Mouse (Mus musculus) liver, embryonic 11.5 days (tissue): ENCODE measurements around the gene Plch1. TPM values are rescaled to one million over a fixed set of nuclear protein-coding genes. Genes with fewer than 3 reads are reported as not detected.

Experiments
- ATAC-seq: fragments of 200-750 bp; cut with Nextera tagmentation; replicated peaks from 2 replicates; pipeline ENCODE4 v1.8.0; 2017; ENCODE audit warnings: moderate number of reproducible peaks, mild to moderate bottlenecking, moderate TSS enrichment, moderate library complexity; ENCODE audit not compliant: low FRiP score
- DNase-seq: peaks from one replicate; pipeline ENCODE4 v3.0.0-alpha.2; 2017; ENCODE audit warnings: low spot score
- H3K27ac ChIP-seq: fragments of 300-500 bp; sonication (generic); 2 replicates; pipeline ENCODE4 v1.5.1; 2014; ENCODE audit warnings: mild to moderate bottlenecking, low read depth, low read length, control low read depth
- H3K27me3 ChIP-seq: fragments of 300-500 bp; sonication (generic); replicated peaks from 2 replicates; pipeline ENCODE4 v1.6.1; 2014; ENCODE audit warnings: low read length, mixed read lengths; ENCODE audit not compliant: control insufficient read depth, insufficient read depth
- H3K36me3 ChIP-seq: fragments of 300-500 bp; sonication (generic); 2 replicates; pipeline ENCODE4 v1.6.1; 2014; ENCODE audit warnings: mild to moderate bottlenecking, low read length, moderate library complexity, mixed read lengths; ENCODE audit not compliant: control insufficient read depth, insufficient read depth
- H3K4me1 ChIP-seq: fragments of 300-500 bp; sonication (generic); replicated peaks from 2 replicates; pipeline ENCODE4 v1.6.1; 2014; ENCODE audit warnings: low read length, mixed read lengths; ENCODE audit not compliant: control insufficient read depth, insufficient read depth
- H3K4me2 ChIP-seq: fragments of 300-500 bp; sonication (generic); 2 replicates; pipeline ENCODE4 v1.6.1; 2014; ENCODE audit warnings: mild to moderate bottlenecking, control low read depth, moderate library complexity
- H3K4me3 ChIP-seq: fragments of 300-500 bp; sonication (generic); 2 replicates; pipeline ENCODE4 v1.5.1; 2014; ENCODE audit warnings: low read depth, low read length, control low read depth
- H3K9ac ChIP-seq: fragments of 300-500 bp; sonication (generic); 2 replicates; pipeline ENCODE4 v1.6.1; 2014; ENCODE audit warnings: low read depth, low read length, control low read depth
- H3K9me3 ChIP-seq: fragments of 300-500 bp; sonication (generic); 2 replicates; pipeline ENCODE4 v1.6.1; 2016; ENCODE audit warnings: low read length, inconsistent platforms, mixed read lengths; ENCODE audit not compliant: control insufficient read depth
- WGBS: fragments of 180-500 bp; shearing (Covaris S2); extraction: QIAGEN DNeasy Blood & Tissue Kit; methylation state at CpG from one replicate; pipeline ENCODE4 v1.1.7; 2014; 5-methylcytosine and 5-hydroxymethylcytosine counted together
- polyA plus RNA-seq: library from polyadenylated mRNA; unstranded; fragments of >200 nt; fragmentation: Nextera tagmentation; extraction: Ambion mirVana; gene quantifications from 2 replicates; pipeline ENCODE4 v1.2.1, GENCODE M21; 2014

The Plch1 gene
- polyA plus RNA-seq, 1 experiment from 2014 or later = 0.74 TPM

DNA sequence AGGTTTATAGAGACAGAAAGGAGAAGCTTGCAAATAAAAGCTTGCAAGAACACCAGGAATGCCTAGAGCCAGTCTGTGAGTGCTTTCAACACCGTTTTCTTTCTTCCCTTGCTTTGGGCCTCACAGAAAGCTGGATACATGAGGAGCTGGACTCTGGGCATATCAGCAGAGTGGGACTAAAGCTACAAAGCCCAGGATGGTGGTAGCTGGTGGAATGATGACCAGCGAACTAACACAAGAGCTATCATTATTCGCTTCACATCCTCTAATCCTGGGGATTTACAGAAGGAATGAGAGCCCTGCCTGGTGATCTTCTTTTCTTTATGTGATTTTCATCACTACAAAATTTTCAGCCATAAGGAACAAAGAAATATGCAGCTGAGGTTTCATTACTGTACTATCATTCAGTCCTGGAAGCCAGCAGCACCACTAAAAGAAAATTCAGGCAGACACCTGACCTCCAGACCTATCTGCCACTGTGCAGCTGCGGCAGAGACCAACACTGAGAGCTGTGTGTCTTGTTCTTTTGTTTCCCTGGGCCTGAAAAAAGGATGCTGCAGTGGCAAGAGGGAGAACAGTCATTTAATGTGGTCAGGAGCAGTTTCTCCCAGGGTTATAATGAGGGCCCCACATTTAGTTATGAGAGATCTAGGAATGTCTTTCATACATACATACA, 172.5 kb downstream of the Plch1 start:
- DNase-seq (no peak), ATAC-seq (no peak)
- 76% methylated on average over 4 of the region's 4 CpGs for WGBS
- no peak overlapping the region for H3K9ac ChIP-seq
- no peaks in the 10 kb centered on the region for H3K36me3 ChIP-seq
- no peak overlapping the region for H3K4me3 ChIP-seq
- no peaks in the 10 kb centered on the region for H3K4me1 ChIP-seq
- H3K27me3 ChIP-seq = no peaks in the 10 kb centered on the region
- no peak overlapping the region for H3K27ac ChIP-seq
- H3K4me2 ChIP-seq = no peak overlapping the region
- no peaks in the 10 kb centered on the region for H3K9me3 ChIP-seq

DNA sequence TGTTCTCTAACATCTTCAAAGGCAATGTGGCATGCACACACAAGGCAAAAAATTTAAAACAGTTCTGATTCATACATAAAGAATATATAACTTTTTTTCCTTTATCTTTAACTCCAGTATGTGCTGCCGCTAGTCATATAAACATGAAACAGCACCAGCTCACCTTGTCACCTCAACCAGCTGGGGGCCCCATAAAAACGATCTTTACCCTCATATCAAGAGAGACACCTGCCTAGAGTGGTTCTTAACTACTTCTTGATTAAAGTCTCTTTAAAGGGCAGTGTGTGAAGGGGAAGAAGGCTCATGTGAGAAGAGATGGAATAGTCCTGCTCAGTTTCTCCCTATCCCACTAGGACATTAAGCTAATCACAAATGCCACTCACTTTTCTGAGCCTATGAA, 205.6 kb downstream of the Plch1 start:
- DNase-seq (no peak), ATAC-seq (no peak)
- H3K9me3 ChIP-seq = no peaks in the 10 kb centered on the region
- WGBS = 65% methylated on average over 2 of the region's 2 CpGs
- H3K27ac ChIP-seq = no peak overlapping the region
- H3K4me3 ChIP-seq = no peak overlapping the region
- H3K9ac ChIP-seq = no peak overlapping the region
- H3K27me3 ChIP-seq = no peaks in the 10 kb centered on the region
- H3K4me1 ChIP-seq = no peaks in the 10 kb centered on the region
- H3K4me2 ChIP-seq = no peak overlapping the region
- no peaks in the 10 kb centered on the region for H3K36me3 ChIP-seq

DNA sequence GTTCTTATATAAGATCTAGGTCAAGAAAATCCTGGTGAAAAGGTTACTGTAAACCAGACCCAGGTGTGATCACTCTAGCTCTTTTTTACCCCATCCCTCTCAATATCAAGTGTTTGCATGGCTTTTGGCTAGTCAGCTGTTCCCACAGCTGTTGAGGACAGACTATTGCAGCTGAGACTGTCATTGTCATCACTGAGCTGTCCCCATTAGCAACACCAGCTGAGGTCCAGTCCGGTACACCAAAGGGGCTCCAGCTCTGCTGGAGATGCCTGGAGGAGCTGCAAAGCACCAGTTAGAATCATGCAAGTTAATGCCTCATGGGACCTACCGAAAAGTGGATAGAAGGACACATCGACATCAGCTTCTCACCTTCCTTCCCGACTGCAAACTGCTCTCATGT, 206.5 kb downstream of the Plch1 start:
- WGBS = 84% methylated on average over 4 of the region's 4 CpGs
- DNase-seq = no peak
- Histone ChIP-seq H3K4me1 (no peaks in the 10 kb centered on the region), H3K9me3 (no peaks in the 10 kb centered on the region), H3K27me3 (no peaks in the 10 kb centered on the region), H3K4me2 (no peak overlapping the region), H3K9ac (no peak overlapping the region), H3K4me3 (no peak overlapping the region), H3K27ac (no peak overlapping the region), H3K36me3 (no peaks in the 10 kb centered on the region)
- ATAC-seq = no peak

DNA sequence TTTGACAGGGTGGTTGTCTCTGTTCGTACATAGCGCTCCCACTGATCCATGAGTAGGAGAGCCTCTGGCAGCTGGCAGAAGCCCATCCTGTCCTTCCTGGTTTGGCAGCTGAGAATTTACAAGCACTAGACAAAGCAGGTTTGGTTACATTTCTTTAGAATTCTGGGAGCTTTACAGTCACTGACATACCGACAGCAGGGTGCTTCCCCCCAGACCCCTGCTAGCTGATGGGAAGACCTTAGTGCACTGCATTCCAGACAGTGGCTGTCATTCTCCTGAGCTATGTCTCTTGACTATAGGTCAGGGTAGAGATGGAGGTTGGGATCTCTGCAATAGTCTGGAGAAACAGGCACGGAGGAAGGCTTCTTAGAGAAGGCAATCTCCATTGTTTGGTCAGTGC, 230.5 kb downstream of the Plch1 start:
- H3K4me1 ChIP-seq = no peaks in the 10 kb centered on the region
- H3K4me2 ChIP-seq = no peak overlapping the region
- no peaks in the 10 kb centered on the region for H3K27me3 ChIP-seq
- no peak overlapping the region for H3K27ac ChIP-seq
- ATAC-seq (no peak), DNase-seq (no peak)
- WGBS = 75% methylated on average over 4 of the region's 4 CpGs
- H3K9me3 ChIP-seq = no peaks in the 10 kb centered on the region
- H3K4me3 ChIP-seq = no peak overlapping the region
- no peak overlapping the region for H3K9ac ChIP-seq
- H3K36me3 ChIP-seq = no peaks in the 10 kb centered on the region

DNA sequence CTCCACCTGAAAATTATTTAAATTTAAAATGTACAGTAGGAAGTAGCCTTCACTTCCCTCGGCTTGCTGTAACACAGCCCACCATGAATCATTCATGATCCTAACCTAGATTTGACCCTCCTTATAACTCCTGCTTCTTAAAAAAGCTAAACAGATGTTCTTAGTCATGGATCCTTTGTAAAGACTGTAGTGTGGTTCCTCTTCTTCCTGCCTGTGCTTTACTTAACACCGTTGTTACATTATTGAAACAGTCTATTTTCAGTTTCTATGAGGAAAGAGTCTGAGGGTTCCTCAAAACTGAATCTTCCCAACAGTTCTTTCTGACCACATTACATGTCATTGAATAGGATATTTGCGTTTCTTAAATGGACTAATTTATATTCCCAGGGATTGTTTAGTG, 234.0 kb downstream of the Plch1 start:
- no peak overlapping the region for H3K9ac ChIP-seq
- no peaks in the 10 kb centered on the region for H3K9me3 ChIP-seq
- H3K27ac ChIP-seq = no peak overlapping the region
- no peak for ATAC-seq
- 71% methylated on average over 3 of the region's 3 CpGs for WGBS
- DNase-seq = no peak
- no peak overlapping the region for H3K4me2 ChIP-seq
- no peaks in the 10 kb centered on the region for H3K27me3 ChIP-seq
- no peak overlapping the region for H3K4me3 ChIP-seq
- H3K4me1 ChIP-seq = no peaks in the 10 kb centered on the region
- no peaks in the 10 kb centered on the region for H3K36me3 ChIP-seq

DNA sequence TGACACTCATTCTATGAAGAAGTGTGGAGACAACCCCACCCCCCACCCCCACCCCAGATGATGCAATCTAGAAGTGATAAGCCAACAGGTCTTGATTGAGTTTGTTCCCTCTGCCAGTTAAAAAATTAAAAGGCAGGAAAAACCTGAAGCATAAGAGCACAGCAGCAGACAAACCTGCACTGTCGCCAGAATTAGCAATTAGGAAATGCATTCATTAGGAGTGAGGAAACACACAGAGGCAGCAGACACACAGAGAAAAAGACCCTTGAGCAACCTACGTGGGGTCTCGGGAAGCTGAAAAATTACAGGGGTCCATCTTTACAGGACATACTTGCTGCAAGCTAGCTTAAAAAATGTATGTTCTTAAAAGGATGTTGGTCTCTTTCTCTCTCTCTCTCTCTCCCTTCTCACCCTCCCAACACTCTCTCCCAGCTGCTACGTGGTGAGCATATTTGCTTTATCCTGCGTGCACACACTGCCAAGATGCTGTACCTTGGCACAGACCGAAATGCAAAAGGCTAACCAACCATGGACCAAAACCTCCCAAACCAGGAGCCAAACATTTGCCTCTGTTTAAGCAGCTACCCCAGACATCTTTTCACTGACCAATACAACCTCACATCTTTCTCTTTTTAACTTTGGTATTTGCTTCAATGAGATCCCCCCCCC, 234.6 kb downstream of the Plch1 start:
- no peak for ATAC-seq
- Histone ChIP-seq H3K27ac (no peak overlapping the region), H3K4me1 (no peaks in the 10 kb centered on the region), H3K36me3 (no peaks in the 10 kb centered on the region), H3K4me3 (no peak overlapping the region), H3K9ac (no peak overlapping the region), H3K9me3 (no peaks in the 10 kb centered on the region), H3K27me3 (no peaks in the 10 kb centered on the region), H3K4me2 (no peak overlapping the region)
- 79% methylated on average over 6 of the region's 6 CpGs for WGBS
- DNase-seq = no peak

Other genes with a start within 250 kb of the Plch1 start
- gene E130311K13Rik, start 30.0 kb upstream of the Plch1 start, polyA plus RNA-seq = 3.8 and 4.8 TPM in 2 replicates
- gene Slc33a1, start 65.3 kb upstream of the Plch1 start, polyA plus RNA-seq = 15.1 and 16.3 TPM in 2 replicates
- 49.2 and 60.3 TPM in 2 replicates for gene Gmps, start 76.6 kb upstream of the Plch1 start, polyA plus RNA-seq
- gene Vmn2r1, start 182.1 kb upstream of the Plch1 start, polyA plus RNA-seq = not detected in 2 replicates
- not detected in 2 replicates for gene Vmn2r2, start 242.5 kb upstream of the Plch1 start, polyA plus RNA-seq